Mouse (Mus musculus): ENCODE data around the gene Exoc1. TPM values are rescaled to one million over a fixed set of nuclear protein-coding genes. Genes with fewer than 3 reads are reported as not detected.

The Exoc1 gene
- polyA plus RNA-seq, 1 experiment from 2014 or later = 53.6 TPM

DNA sequence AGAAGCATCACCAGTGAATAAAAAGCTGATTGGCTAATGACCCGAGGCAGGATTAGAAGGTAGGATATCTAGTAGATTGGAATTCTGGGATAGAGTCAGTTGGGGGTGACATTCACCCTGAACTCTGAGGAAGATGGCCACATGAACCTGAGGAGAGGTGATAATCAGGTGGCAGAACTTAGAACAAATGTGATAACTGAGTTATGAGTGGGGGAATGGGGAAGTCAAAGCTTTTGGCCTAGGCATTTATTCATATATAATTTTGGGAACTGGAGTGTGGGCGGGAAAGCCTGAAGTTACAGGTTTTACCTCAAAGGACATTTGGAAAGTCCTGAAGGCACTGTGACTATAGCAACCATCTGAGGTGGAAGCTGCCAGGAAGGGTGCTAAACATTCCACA, 56.3 kb downstream of the Exoc1 start:
- H3K4me3 ChIP-seq (ENCODE audit: low read depth, low read length) = no peak overlapping the region
- no peak overlapping the region for H3K9ac ChIP-seq (ENCODE audit: low read depth, low read length)
- no peak overlapping the region for H3K4me2 ChIP-seq (replicated peaks; ENCODE audit: low read depth, low read length)
- no peaks in the 10 kb centered on the region for H3K27me3 ChIP-seq (ENCODE audit: control insufficient read depth, insufficient read depth, low read length)
- no peaks in the 10 kb centered on the region for H3K9me3 ChIP-seq (ENCODE audit: control insufficient read depth, low read length)
- no peaks in the 10 kb centered on the region for H3K4me1 ChIP-seq (replicated peaks; ENCODE audit: control insufficient read depth, insufficient read depth, low read length)
- no peak for ATAC-seq (ENCODE audit: low FRiP score)
- no peak overlapping the region for H3K27ac ChIP-seq (ENCODE audit: low read depth, low read length)
- no peak for DNase-seq (ENCODE audit: low spot score)
- WGBS = 84% methylated on average over 2 of the region's 2 CpGs
- H3K36me3 ChIP-seq (ENCODE audit: control insufficient read depth, insufficient read depth, low read length) = no peaks in the 10 kb centered on the region

DNA sequence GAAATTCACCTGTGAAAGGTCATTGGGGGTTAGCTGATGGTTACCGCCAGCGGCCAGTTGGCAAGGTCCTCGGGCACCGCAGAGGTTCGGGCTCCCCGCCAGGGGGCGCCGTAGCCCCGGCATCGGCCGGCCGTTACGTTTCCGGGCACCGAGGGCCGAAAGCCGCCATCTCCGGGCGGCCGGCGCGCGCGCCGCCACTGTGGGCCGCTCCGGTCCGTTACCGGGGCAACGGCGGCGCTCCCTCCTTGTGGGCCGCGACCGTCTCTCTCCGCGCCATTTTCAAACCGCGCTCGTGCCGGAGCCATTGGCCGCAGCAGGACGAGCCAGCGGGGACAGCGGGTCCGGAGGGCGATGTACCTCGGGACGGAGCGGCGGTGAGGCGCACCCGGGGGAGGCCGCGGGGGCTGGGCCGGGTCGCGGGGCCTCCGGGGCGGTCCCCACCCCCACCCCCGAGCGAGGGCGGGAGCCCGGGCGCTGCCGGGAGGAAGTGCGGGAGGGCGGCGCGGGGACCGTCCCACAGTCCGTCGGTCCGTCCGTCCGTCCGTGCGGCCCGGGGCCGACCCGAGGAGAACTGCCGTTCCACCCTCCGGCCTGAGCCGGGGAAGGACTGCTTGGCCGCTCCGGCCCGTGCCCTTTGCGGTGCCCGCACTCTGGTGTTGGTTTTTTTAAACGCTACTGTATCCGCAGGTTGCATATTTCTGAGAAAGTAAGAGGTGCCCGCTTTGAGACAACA, 59.6 kb downstream of the Exoc1 start, which contains the start of gene Cep135:
Gene Cep135, plus strand, starts transcription at position 148 of the 733 bp plus-strand sequence.
- H3K4me3 ChIP-seq (ENCODE audit: low read depth, low read length) = peak within 1 kb of the TSS; percentile 89
- H3K27ac ChIP-seq (ENCODE audit: low read depth, low read length) = peak within 1 kb of the TSS; percentile 80
- no peaks in the 10 kb centered on the region for H3K36me3 ChIP-seq (ENCODE audit: control insufficient read depth, insufficient read depth, low read length)
- DNase-seq (ENCODE audit: low spot score) (peak; percentile 95), ATAC-seq (ENCODE audit: low FRiP score) (peak; percentile 97)
- H3K4me1 ChIP-seq (replicated peaks; ENCODE audit: control insufficient read depth, insufficient read depth, low read length) = no peaks in the 10 kb centered on the region
- H3K27me3 ChIP-seq (ENCODE audit: control insufficient read depth, insufficient read depth, low read length) = no peaks in the 10 kb centered on the region
- peak within 1 kb of the TSS; percentile 67 for H3K4me2 ChIP-seq (replicated peaks; ENCODE audit: low read depth, low read length)
- H3K9me3 ChIP-seq (ENCODE audit: control insufficient read depth, low read length) = no peaks in the 10 kb centered on the region
- under 1% methylated on average over 77 of the region's 92 CpGs for WGBS
- peak within 1 kb of the TSS; percentile 84 for H3K9ac ChIP-seq (ENCODE audit: low read depth, low read length)

DNA sequence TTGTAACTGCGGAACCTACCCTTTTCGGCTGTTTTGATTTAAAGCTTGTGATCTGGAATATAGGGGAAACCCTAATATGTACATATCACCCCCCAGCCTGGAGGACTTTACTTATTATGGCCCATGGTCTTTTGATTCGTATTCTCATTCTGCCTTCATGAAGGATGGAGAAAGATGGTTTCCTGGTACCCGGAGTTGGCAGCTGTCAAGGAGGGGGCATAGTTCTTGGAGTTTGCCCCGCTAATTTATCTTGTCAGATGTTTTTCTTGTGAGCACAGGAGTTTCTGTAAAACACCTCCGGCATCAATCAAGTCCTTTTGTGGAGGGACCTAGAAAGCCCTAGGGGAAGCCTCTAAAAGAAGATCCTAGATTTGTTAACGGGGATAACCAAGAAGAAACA, 60.2 kb downstream of the Exoc1 start:
- Histone ChIP-seq H3K27me3 (ENCODE audit: control insufficient read depth, insufficient read depth, low read length) (no peaks in the 10 kb centered on the region), H3K4me2 (replicated peaks; ENCODE audit: low read depth, low read length) (peak overlapping the region; percentile 67), H3K36me3 (ENCODE audit: control insufficient read depth, insufficient read depth, low read length) (no peaks in the 10 kb centered on the region), H3K4me1 (replicated peaks; ENCODE audit: control insufficient read depth, insufficient read depth, low read length) (no peaks in the 10 kb centered on the region), H3K27ac (ENCODE audit: low read depth, low read length) (no peak overlapping the region), H3K9me3 (ENCODE audit: control insufficient read depth, low read length) (no peaks in the 10 kb centered on the region), H3K4me3 (ENCODE audit: low read depth, low read length) (peak overlapping the region; percentile 89), H3K9ac (ENCODE audit: low read depth, low read length) (peak overlapping the region; percentile 84)
- no peak for ATAC-seq (ENCODE audit: low FRiP score)
- 8% methylated on average over 7 of the region's 7 CpGs for WGBS
- no peak for DNase-seq (ENCODE audit: low spot score)

DNA sequence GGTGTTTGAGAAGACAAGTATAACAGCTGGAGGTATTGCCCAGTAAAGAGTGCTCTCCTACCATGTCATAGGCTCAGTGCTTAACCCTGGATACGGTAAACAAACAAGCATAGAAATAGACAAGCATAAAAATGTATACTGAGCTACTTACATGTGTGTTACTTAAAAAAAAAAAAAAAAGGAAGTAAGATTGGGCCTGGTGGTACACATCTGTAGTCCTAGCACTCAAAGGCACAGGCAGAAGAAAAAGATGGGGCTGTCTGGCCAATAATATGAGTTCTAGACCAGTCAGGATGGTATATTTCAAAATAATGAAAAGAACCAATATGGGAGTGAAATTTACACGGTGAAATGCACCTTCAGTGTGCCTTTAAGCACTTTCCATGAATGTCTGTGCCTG, 60.9 kb downstream of the Exoc1 start:
- H3K9ac ChIP-seq (ENCODE audit: low read depth, low read length) = no peak overlapping the region
- WGBS = 89% methylated on average over 2 of the region's 2 CpGs
- no peaks in the 10 kb centered on the region for H3K9me3 ChIP-seq (ENCODE audit: control insufficient read depth, low read length)

DNA sequence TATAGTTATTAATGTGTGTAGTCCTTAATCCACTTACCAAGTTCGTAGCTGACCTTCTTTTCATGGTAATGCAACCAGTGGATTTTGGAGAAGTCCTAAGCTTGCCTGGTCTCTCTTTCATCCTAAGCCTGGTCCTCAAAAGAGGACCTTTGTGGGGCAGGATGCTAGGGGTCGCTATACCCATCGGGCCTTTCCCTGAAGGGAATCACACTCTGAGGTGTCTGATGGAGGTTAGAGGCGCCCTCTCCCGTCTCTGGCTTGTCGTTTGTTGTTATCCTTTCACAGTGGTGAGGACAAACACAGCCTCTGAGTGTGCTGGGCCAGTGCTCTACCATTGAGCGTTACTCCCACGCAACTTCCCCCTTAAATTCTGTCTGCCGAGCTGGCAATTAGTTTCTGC, 62.8 kb downstream of the Exoc1 start:
- H3K36me3 ChIP-seq (ENCODE audit: control insufficient read depth, insufficient read depth, low read length) = no peaks in the 10 kb centered on the region
- 62% methylated on average over 9 of the region's 9 CpGs for WGBS
- DNase-seq (ENCODE audit: low spot score) (no peak), ATAC-seq (ENCODE audit: low FRiP score) (no peak)
- no peak overlapping the region for H3K4me3 ChIP-seq (ENCODE audit: low read depth, low read length)
- H3K9me3 ChIP-seq (ENCODE audit: control insufficient read depth, low read length) = no peaks in the 10 kb centered on the region
- H3K9ac ChIP-seq (ENCODE audit: low read depth, low read length) = no peak overlapping the region
- no peak overlapping the region for H3K27ac ChIP-seq (ENCODE audit: low read depth, low read length)
- H3K27me3 ChIP-seq (ENCODE audit: control insufficient read depth, insufficient read depth, low read length) = no peaks in the 10 kb centered on the region
- H3K4me2 ChIP-seq (replicated peaks; ENCODE audit: low read depth, low read length) = no peak overlapping the region
- no peaks in the 10 kb centered on the region for H3K4me1 ChIP-seq (replicated peaks; ENCODE audit: control insufficient read depth, insufficient read depth, low read length)

More for the DNA sequence above, 60.9 kb downstream of the Exoc1 start:
- H3K27me3 ChIP-seq (ENCODE audit: control insufficient read depth, insufficient read depth, low read length) = no peaks in the 10 kb centered on the region
- no peaks in the 10 kb centered on the region for H3K36me3 ChIP-seq (ENCODE audit: control insufficient read depth, insufficient read depth, low read length)
- no peak overlapping the region for H3K4me3 ChIP-seq (ENCODE audit: low read depth, low read length)
- no peak for DNase-seq (ENCODE audit: low spot score)
- ATAC-seq (ENCODE audit: low FRiP score) = no peak
- H3K27ac ChIP-seq (ENCODE audit: low read depth, low read length) = no peak overlapping the region
- H3K4me2 ChIP-seq (replicated peaks; ENCODE audit: low read depth, low read length) = 0 out of 2 replicates have a peak overlapping the region, but pooled peaks have one; percentile 67
- no peaks in the 10 kb centered on the region for H3K4me1 ChIP-seq (replicated peaks; ENCODE audit: control insufficient read depth, insufficient read depth, low read length)

DNA sequence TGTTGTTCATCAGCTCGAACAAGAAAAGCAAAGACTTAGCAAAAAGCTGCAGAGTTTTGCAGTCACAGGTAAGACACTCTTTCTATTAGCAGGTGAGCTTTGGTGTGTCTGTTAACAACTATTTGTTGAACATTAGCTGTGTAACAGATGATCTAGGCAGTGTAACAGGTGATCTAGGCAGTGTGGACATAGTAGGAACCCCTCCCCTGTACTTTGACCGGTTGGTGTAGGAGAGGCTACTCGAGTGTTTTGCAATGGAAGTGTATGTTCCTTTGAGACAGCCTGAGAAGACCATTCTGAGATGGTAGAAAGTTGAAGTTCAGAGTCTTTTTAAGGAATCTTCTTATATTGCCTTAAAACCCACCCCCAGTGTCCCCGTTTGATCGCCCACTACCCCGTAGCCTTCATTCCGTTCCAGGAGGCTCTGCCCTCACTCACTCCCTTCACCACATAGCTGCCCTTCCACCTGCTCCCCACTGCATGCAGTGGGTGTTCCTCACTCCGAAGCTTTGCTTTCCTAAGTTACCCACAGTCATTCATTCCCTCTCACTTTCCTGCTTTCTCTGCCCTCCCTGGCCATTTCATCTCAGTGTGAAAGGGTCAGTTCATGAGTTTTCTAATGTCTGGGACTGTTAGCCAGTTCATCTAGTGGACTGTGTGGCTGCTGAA, 80.7 kb downstream of the Exoc1 start:
- WGBS = 95% methylated on average over 8 of the region's 8 CpGs
- no peak overlapping the region for H3K27ac ChIP-seq (ENCODE audit: low read depth, low read length)
- H3K4me1 ChIP-seq (replicated peaks; ENCODE audit: control insufficient read depth, insufficient read depth, low read length) = no peaks in the 10 kb centered on the region

DNA sequence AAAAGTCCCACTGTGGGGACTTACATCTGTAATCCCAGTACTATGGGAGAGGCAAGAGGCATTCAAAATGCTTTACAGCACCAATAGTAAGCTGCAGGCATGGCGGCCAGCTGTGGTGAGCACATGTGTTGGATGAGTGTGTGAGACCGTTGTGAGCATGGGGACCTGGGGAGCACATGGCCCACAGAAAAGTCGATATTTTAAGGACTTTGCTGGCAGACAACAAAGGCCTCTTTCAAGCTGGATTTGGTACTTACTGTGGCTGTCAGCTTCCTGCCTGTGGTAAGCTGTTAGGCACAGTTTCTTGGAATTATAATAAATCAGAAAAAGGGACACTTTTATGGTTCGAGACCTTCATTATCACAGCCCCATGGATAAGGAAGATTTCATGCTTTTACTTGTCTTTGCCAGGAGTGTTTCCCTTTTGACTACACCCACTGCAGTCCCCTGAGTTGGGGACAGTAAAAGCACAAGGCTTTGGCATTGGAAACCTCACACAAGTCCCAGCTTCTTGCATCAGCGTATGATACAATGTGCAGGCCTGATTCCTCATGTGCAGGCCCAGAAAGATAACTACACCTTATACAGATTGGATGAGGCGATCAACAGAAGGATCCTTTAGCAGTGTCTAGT, 83.9 kb downstream of the Exoc1 start:
- no peak for DNase-seq (ENCODE audit: low spot score)
- no peak for ATAC-seq (ENCODE audit: low FRiP score)
- Histone ChIP-seq H3K4me1 (replicated peaks; ENCODE audit: control insufficient read depth, insufficient read depth, low read length) (no peaks in the 10 kb centered on the region), H3K27ac (ENCODE audit: low read depth, low read length) (no peak overlapping the region), H3K27me3 (ENCODE audit: control insufficient read depth, insufficient read depth, low read length) (no peaks in the 10 kb centered on the region), H3K9me3 (ENCODE audit: control insufficient read depth, low read length) (no peaks in the 10 kb centered on the region), H3K4me3 (ENCODE audit: low read depth, low read length) (no peak overlapping the region), H3K36me3 (ENCODE audit: control insufficient read depth, insufficient read depth, low read length) (peaks cover 3% of the 10 kb centered on the region; the same call in 1 of the 2 replicates), H3K4me2 (replicated peaks; ENCODE audit: low read depth, low read length) (no peak overlapping the region), H3K9ac (ENCODE audit: low read depth, low read length) (no peak overlapping the region)
- WGBS = 95% methylated on average over 6 of the region's 6 CpGs

More for the DNA sequence above, 80.7 kb downstream of the Exoc1 start:
- DNase-seq (ENCODE audit: low spot score) (no peak), ATAC-seq (ENCODE audit: low FRiP score) (no peak)
- Histone ChIP-seq H3K4me3 (ENCODE audit: low read depth, low read length) (no peak overlapping the region), H3K9me3 (ENCODE audit: control insufficient read depth, low read length) (no peaks in the 10 kb centered on the region), H3K36me3 (ENCODE audit: control insufficient read depth, insufficient read depth, low read length) (peaks cover 3% of the 10 kb centered on the region; the same call in 1 of the 2 replicates), H3K27me3 (ENCODE audit: control insufficient read depth, insufficient read depth, low read length) (no peaks in the 10 kb centered on the region), H3K4me2 (replicated peaks; ENCODE audit: low read depth, low read length) (no peak overlapping the region), H3K9ac (ENCODE audit: low read depth, low read length) (no peak overlapping the region)

DNA sequence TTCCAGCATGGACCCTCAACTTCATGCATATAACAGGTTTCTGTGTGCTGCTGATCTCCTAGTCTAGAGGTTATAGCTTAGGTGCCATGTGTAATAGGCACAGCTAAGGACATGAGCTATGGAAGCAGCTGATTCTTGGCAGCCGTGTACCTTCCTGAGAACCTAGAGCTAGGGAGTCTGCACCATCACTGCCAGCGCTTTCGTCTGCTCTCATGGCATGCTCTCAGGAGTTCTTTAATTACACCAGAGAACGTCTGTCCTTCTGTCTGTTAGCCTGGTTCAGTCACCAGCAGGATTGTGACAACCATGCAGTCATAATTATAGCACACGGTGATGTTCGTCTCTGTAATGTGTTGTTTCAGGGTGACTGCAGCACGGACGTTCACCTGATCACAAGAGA, 86.2 kb downstream of the Exoc1 start:
- H3K4me2 ChIP-seq (replicated peaks; ENCODE audit: low read depth, low read length) = no peak overlapping the region
- H3K4me1 ChIP-seq (replicated peaks; ENCODE audit: control insufficient read depth, insufficient read depth, low read length) = no peaks in the 10 kb centered on the region
- no peaks in the 10 kb centered on the region for H3K36me3 ChIP-seq (ENCODE audit: control insufficient read depth, insufficient read depth, low read length)
- ATAC-seq (ENCODE audit: low FRiP score) = no peak
- no peaks in the 10 kb centered on the region for H3K9me3 ChIP-seq (ENCODE audit: control insufficient read depth, low read length)
- H3K9ac ChIP-seq (ENCODE audit: low read depth, low read length) = no peak overlapping the region
- H3K4me3 ChIP-seq (ENCODE audit: low read depth, low read length) = no peak overlapping the region
- no peaks in the 10 kb centered on the region for H3K27me3 ChIP-seq (ENCODE audit: control insufficient read depth, insufficient read depth, low read length)
- WGBS = 93% methylated on average over 8 of the region's 8 CpGs
- no peak overlapping the region for H3K27ac ChIP-seq (ENCODE audit: low read depth, low read length)
- DNase-seq (ENCODE audit: low spot score) = no peak

All from hindbrain, embryonic 11.5 days (tissue).